Mouse (Mus musculus): Measurements from ENCODE around the gene Acsbg2. TPM values are rescaled to one million over a fixed set of nuclear protein-coding genes. Genes with fewer than 3 reads are reported as not detected.
"Not testable (repeated sequence)": the region's sequence is repeated elsewhere in the genome, so short reads cannot be mapped to it uniquely, and the experiment has no call there.

Acsbg2 gene
- polyA plus RNA-seq (2015; fragmentation: Nextera tagmentation; extraction: Ambion mirVana) = not detected in 2 replicates

- H3K9ac ChIP-seq (replicated peaks; ENCODE audit: low read depth, low read length) = no peak within 1 kb of the TSS
- H3K27ac ChIP-seq (ENCODE audit: low read length) = no peak within 1 kb of the TSS
- H3K9me3 ChIP-seq (ENCODE audit: control insufficient read depth, low read length) = no peaks in the 10 kb centered on the region
- H3K4me2 ChIP-seq (ENCODE audit: low read length) = no peak within 1 kb of the TSS
- 91% methylated on average over 2 of the region's 2 CpGs for WGBS
- H3K36me3 ChIP-seq (ENCODE audit: control insufficient read depth, insufficient read depth) = no peaks in the 10 kb centered on the region
- H3K4me3 ChIP-seq (replicated peaks; ENCODE audit: low read length) = no peak within 1 kb of the TSS
- H3K4me1 ChIP-seq (replicated peaks; ENCODE audit: control insufficient read depth, insufficient read depth, low read length) = no peaks in the 10 kb centered on the region
- ATAC-seq = no peak
- no peaks in the 10 kb centered on the region for H3K27me3 ChIP-seq (replicated peaks; ENCODE audit: control insufficient read depth, insufficient read depth, low read length)
These were observed at the start of gene Acsbg2 for GRCm38 (mm10) chr17:56874237-56874636. Gene Acsbg2, minus strand, starts transcription at chr17:56874447.

- Histone ChIP-seq H3K27ac (ENCODE audit: low read length) (no peak overlapping the region), H3K4me1 (replicated peaks; ENCODE audit: control insufficient read depth, insufficient read depth, low read length) (no peaks in the 10 kb centered on the region), H3K4me2 (ENCODE audit: low read length) (no peak overlapping the region), H3K4me3 (replicated peaks; ENCODE audit: low read length) (no peak overlapping the region), H3K9ac (replicated peaks; ENCODE audit: low read depth, low read length) (no peak overlapping the region), H3K27me3 (replicated peaks; ENCODE audit: control insufficient read depth, insufficient read depth, low read length) (no peaks in the 10 kb centered on the region), H3K36me3 (ENCODE audit: control insufficient read depth, insufficient read depth) (peaks cover 11% of the 10 kb centered on the region), H3K9me3 (ENCODE audit: control insufficient read depth, low read length) (no peaks in the 10 kb centered on the region)
- 88% methylated on average over 3 of the region's 3 CpGs for WGBS
- 0 out of 2 replicates have a peak, but pooled peaks have one; percentile 8 for ATAC-seq
These were observed 45.5 kb upstream of the Acsbg2 start for GRCm38 (mm10) chr17:56919725-56920124.

GRCm38 (mm10) chr17:56917166-56917565, 42.9 kb upstream of the Acsbg2 start:
- H3K4me2 ChIP-seq (ENCODE audit: low read length) = no peak overlapping the region
- H3K9me3 ChIP-seq (ENCODE audit: control insufficient read depth, low read length) = no peaks in the 10 kb centered on the region
- no peaks in the 10 kb centered on the region for H3K4me1 ChIP-seq (replicated peaks; ENCODE audit: control insufficient read depth, insufficient read depth, low read length)
- ATAC-seq = no peak
- 98% methylated on average over 2 of the region's 2 CpGs for WGBS
- H3K4me3 ChIP-seq (replicated peaks; ENCODE audit: low read length) = no peak overlapping the region
- H3K36me3 ChIP-seq (ENCODE audit: control insufficient read depth, insufficient read depth) = peaks cover 11% of the 10 kb centered on the region
- H3K27me3 ChIP-seq (replicated peaks; ENCODE audit: control insufficient read depth, insufficient read depth, low read length) = no peaks in the 10 kb centered on the region
- no peak overlapping the region for H3K9ac ChIP-seq (replicated peaks; ENCODE audit: low read depth, low read length)
- H3K27ac ChIP-seq (ENCODE audit: low read length) = no peak overlapping the region

- H3K4me2 ChIP-seq (ENCODE audit: low read length) = no peak overlapping the region
- no peaks in the 10 kb centered on the region for H3K36me3 ChIP-seq (ENCODE audit: control insufficient read depth, insufficient read depth)
- H3K4me1 ChIP-seq (replicated peaks; ENCODE audit: control insufficient read depth, insufficient read depth, low read length) = no peaks in the 10 kb centered on the region
- H3K9ac ChIP-seq (replicated peaks; ENCODE audit: low read depth, low read length) = no peak overlapping the region
- H3K4me3 ChIP-seq (replicated peaks; ENCODE audit: low read length) = no peak overlapping the region
- H3K9me3 ChIP-seq (ENCODE audit: control insufficient read depth, low read length) = no peaks in the 10 kb centered on the region
- no peaks in the 10 kb centered on the region for H3K27me3 ChIP-seq (replicated peaks; ENCODE audit: control insufficient read depth, insufficient read depth, low read length)
- no peak for ATAC-seq
- no peak overlapping the region for H3K27ac ChIP-seq (ENCODE audit: low read length)
These were observed 39.2 kb upstream of the Acsbg2 start for GRCm38 (mm10) chr17:56913444-56913843.

- H3K27me3 ChIP-seq (replicated peaks; ENCODE audit: control insufficient read depth, insufficient read depth, low read length) = no peaks in the 10 kb centered on the region
- no peak overlapping the region for H3K9ac ChIP-seq (replicated peaks; ENCODE audit: low read depth, low read length)
- no peak overlapping the region for H3K4me2 ChIP-seq (ENCODE audit: low read length)
- no peaks in the 10 kb centered on the region for H3K4me1 ChIP-seq (replicated peaks; ENCODE audit: control insufficient read depth, insufficient read depth, low read length)
- no peaks in the 10 kb centered on the region for H3K36me3 ChIP-seq (ENCODE audit: control insufficient read depth, insufficient read depth)
- no peaks in the 10 kb centered on the region for H3K9me3 ChIP-seq (ENCODE audit: control insufficient read depth, low read length)
- no peak overlapping the region for H3K27ac ChIP-seq (ENCODE audit: low read length)
- WGBS = 93% methylated on average over 3 of the region's 3 CpGs
- no peak for ATAC-seq
- no peak overlapping the region for H3K4me3 ChIP-seq (replicated peaks; ENCODE audit: low read length)
These were observed 38.8 kb upstream of the Acsbg2 start for GRCm38 (mm10) chr17:56913023-56913422.

GRCm38 (mm10) chr17:56909764-56910163, 35.5 kb upstream of the Acsbg2 start:
- H3K4me3 ChIP-seq (replicated peaks; ENCODE audit: low read length); H3K36me3 ChIP-seq (ENCODE audit: control insufficient read depth, insufficient read depth); H3K27ac ChIP-seq (ENCODE audit: low read length); ATAC-seq; H3K4me1 ChIP-seq (replicated peaks; ENCODE audit: control insufficient read depth, insufficient read depth, low read length); H3K9ac ChIP-seq (replicated peaks; ENCODE audit: low read depth, low read length); H3K27me3 ChIP-seq (replicated peaks; ENCODE audit: control insufficient read depth, insufficient read depth, low read length); H3K9me3 ChIP-seq (ENCODE audit: control insufficient read depth, low read length); H3K4me2 ChIP-seq (ENCODE audit: low read length): not testable (repeated sequence)
- WGBS = 74% methylated on average over 2 of the region's 2 CpGs

GRCm38 (mm10) chr17:56907887-56908286, 33.6 kb upstream of the Acsbg2 start:
- H3K27ac ChIP-seq (ENCODE audit: low read length) = no peak overlapping the region

GRCm38 (mm10) chr17:56907096-56907495, 32.8 kb upstream of the Acsbg2 start:
- WGBS = 95% methylated on average over 5 of the region's 5 CpGs
- peaks cover 9% of the 10 kb centered on the region for H3K36me3 ChIP-seq (ENCODE audit: control insufficient read depth, insufficient read depth)

More at GRCm38 (mm10) chr17:56907887-56908286, 33.6 kb upstream of the Acsbg2 start:
- H3K36me3 ChIP-seq (ENCODE audit: control insufficient read depth, insufficient read depth) = peaks cover 7% of the 10 kb centered on the region
- no peaks in the 10 kb centered on the region for H3K27me3 ChIP-seq (replicated peaks; ENCODE audit: control insufficient read depth, insufficient read depth, low read length)
- WGBS = 78% methylated on average over 9 of the region's 9 CpGs
- no peaks in the 10 kb centered on the region for H3K4me1 ChIP-seq (replicated peaks; ENCODE audit: control insufficient read depth, insufficient read depth, low read length)
- no peak overlapping the region for H3K9ac ChIP-seq (replicated peaks; ENCODE audit: low read depth, low read length)
- H3K4me3 ChIP-seq (replicated peaks; ENCODE audit: low read length) = no peak overlapping the region
- H3K4me2 ChIP-seq (ENCODE audit: low read length) = no peak overlapping the region
- no peaks in the 10 kb centered on the region for H3K9me3 ChIP-seq (ENCODE audit: control insufficient read depth, low read length)
- ATAC-seq = no peak

GRCm38 (mm10) chr17:56906166-56906565, 31.9 kb upstream of the Acsbg2 start:
- H3K27me3 ChIP-seq (replicated peaks; ENCODE audit: control insufficient read depth, insufficient read depth, low read length) = no peaks in the 10 kb centered on the region
- WGBS = 97% methylated on average over 3 of the region's 3 CpGs
- H3K4me3 ChIP-seq (replicated peaks; ENCODE audit: low read length) = no peak overlapping the region
- H3K9ac ChIP-seq (replicated peaks; ENCODE audit: low read depth, low read length) = no peak overlapping the region
- no peak for ATAC-seq
- no peaks in the 10 kb centered on the region for H3K4me1 ChIP-seq (replicated peaks; ENCODE audit: control insufficient read depth, insufficient read depth, low read length)
- no peak overlapping the region for H3K27ac ChIP-seq (ENCODE audit: low read length)
- no peaks in the 10 kb centered on the region for H3K9me3 ChIP-seq (ENCODE audit: control insufficient read depth, low read length)
- H3K36me3 ChIP-seq (ENCODE audit: control insufficient read depth, insufficient read depth) = peaks cover 17% of the 10 kb centered on the region
- no peak overlapping the region for H3K4me2 ChIP-seq (ENCODE audit: low read length)

More at GRCm38 (mm10) chr17:56907096-56907495, 32.8 kb upstream of the Acsbg2 start:
- H3K27ac ChIP-seq (ENCODE audit: low read length) = no peak overlapping the region
- H3K4me3 ChIP-seq (replicated peaks; ENCODE audit: low read length) = no peak overlapping the region
- H3K27me3 ChIP-seq (replicated peaks; ENCODE audit: control insufficient read depth, insufficient read depth, low read length) = no peaks in the 10 kb centered on the region
- H3K4me1 ChIP-seq (replicated peaks; ENCODE audit: control insufficient read depth, insufficient read depth, low read length) = no peaks in the 10 kb centered on the region
- H3K9ac ChIP-seq (replicated peaks; ENCODE audit: low read depth, low read length) = no peak overlapping the region
- no peak overlapping the region for H3K4me2 ChIP-seq (ENCODE audit: low read length)
- no peak for ATAC-seq
- no peaks in the 10 kb centered on the region for H3K9me3 ChIP-seq (ENCODE audit: control insufficient read depth, low read length)

GRCm38 (mm10) chr17:56902698-56903097, 28.5 kb upstream of the Acsbg2 start:
- Histone ChIP-seq H3K27ac (ENCODE audit: low read length) (no peak overlapping the region), H3K9ac (replicated peaks; ENCODE audit: low read depth, low read length) (no peak overlapping the region), H3K4me2 (ENCODE audit: low read length) (no peak overlapping the region), H3K9me3 (ENCODE audit: control insufficient read depth, low read length) (no peaks in the 10 kb centered on the region), H3K4me3 (replicated peaks; ENCODE audit: low read length) (no peak overlapping the region), H3K36me3 (ENCODE audit: control insufficient read depth, insufficient read depth) (peaks cover 23% of the 10 kb centered on the region), H3K27me3 (replicated peaks; ENCODE audit: control insufficient read depth, insufficient read depth, low read length) (no peaks in the 10 kb centered on the region), H3K4me1 (replicated peaks; ENCODE audit: control insufficient read depth, insufficient read depth, low read length) (peaks cover 3% of the 10 kb centered on the region)
- ATAC-seq = no peak
- WGBS = 79% methylated on average over 5 of the region's 5 CpGs

All from forebrain, embryonic 16.5 days (tissue).